Mouse (Mus musculus): ENCODE measurements around the gene H2-M3.
"Not testable (repeated sequence)": the region's sequence is repeated elsewhere in the genome, so short reads cannot be mapped to it uniquely, and the experiment has no call there.

Gene H2-M3

GRCm38 (mm10) chr17:37270058-37270701 lies at the start of gene H2-M3:
TSS of gene H2-M3 (plus strand) at chr17:37270220.
- peak; percentile 100 for DNase-seq (ENCODE audit: low read depth)

DNA sequence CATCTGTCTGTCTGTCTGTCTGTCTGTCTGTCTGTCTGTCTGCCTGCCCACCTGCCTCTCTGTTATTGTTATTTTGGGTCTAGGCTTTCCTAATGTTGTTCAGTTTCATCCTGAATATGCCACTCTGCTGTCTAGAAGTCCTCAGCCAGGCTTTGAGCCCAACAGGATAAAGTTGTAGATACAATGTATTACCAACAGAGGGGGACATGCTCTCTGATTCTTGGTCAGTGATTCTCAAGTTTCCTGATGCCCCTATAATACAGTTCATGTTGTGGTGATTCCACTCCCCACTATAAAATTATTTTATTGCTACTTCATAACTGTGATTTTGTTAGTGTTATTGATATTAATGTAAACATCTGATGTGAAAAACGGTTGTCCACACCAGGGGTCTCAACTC lies 48.1 kb upstream of the H2-M3 start:
- no peak for DNase-seq (ENCODE audit: low read depth)

DNA sequence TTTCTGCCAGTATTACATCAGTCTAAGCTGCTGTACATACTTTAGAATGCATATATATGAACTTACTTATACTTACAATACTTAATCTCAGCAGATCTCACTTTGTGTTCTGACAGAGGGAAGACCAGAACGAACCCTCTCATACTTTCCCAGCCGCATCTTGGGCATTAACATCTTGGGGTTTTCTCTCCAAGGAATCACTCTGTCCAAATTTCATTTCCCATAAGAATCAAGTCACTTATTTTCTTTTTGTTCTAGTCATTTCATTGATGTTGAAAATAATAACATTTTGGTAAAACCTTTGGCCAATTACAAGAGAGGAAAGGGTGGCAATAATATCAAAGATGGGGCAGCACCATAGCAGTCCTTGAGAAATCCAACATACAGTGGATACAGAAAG lies 32.8 kb upstream of the H2-M3 start, which contains the start of gene Olfr97:
Gene Olfr97 (minus strand): TSS at position 101 of the 400 bp plus-strand sequence.
- not testable (repeated sequence) for DNase-seq (ENCODE audit: low read depth)

DNA sequence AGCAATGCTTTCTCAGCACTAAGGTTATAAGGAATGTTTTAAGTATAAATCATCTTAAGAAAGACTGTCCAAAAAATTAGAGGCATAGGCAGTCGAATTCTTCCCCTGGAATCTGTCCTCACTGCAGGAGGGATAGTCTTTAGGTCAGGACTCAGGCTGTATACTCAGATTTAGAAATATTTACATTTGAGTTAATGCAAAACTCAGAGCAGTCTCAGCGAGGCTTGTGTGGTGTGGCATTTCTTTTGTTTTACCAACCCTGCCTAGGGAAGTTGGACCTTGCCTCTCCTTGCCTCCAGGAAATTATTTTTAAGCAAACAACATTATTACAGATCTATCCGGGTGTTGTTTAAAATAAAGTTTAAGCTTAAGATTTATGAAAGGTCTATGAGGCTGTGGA lies 27.8 kb upstream of the H2-M3 start:
- no peak for DNase-seq (ENCODE audit: low read depth)

- peak; percentile 85 for DNase-seq (ENCODE audit: low read depth)
Observed at GRCm38 (mm10) chr17:37246715-37247114, 23.3 kb upstream of the H2-M3 start.

DNA sequence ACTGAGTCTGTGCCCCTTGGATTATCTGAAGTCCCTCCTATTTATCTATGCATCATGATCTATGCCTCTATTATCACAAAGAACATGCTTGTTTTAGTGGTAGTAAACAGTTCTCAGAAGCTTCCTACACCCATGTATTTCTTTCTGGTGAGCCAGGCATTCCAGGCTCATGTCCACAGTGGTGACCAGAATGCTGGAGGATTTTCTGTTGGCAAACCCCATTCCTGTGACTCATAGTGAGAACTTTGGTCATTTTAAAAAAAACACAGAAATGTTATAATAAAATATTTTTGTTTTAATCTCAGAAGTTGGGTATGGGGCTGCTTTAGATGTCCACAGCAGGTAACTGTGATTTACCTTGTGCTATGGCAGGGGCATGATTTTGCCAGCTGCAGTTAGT lies 20.6 kb upstream of the H2-M3 start:
- DNase-seq (ENCODE audit: low read depth) = no peak

- DNase-seq (ENCODE audit: low read depth) = peak; percentile 64
Observed at GRCm38 (mm10) chr17:37250544-37250943, 19.5 kb upstream of the H2-M3 start.

DNA sequence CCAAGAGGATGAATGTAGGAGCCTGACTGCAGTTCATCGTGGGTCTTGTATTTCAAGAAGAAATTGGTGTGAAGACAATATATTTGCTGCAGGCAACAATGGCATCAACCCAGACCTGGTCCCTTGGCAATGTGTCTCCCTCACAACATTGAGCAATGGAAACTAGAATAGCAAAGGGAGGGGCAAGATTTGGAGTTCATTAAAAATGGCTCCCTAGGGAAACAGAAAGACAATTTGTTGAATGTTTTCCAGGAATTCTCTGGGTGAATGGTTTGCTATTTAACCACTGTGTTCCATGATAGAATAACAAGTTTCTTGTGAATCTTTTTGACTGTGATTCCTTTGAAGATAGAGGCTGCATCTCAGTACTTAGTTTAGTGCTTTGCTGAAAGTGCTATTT lies 6.4 kb upstream of the H2-M3 start, which contains the start of gene Olfr98:
Gene Olfr98 (minus strand): TSS at position 124 of the 400 bp plus-strand sequence.
- no peak for DNase-seq (ENCODE audit: low read depth)

DNA sequence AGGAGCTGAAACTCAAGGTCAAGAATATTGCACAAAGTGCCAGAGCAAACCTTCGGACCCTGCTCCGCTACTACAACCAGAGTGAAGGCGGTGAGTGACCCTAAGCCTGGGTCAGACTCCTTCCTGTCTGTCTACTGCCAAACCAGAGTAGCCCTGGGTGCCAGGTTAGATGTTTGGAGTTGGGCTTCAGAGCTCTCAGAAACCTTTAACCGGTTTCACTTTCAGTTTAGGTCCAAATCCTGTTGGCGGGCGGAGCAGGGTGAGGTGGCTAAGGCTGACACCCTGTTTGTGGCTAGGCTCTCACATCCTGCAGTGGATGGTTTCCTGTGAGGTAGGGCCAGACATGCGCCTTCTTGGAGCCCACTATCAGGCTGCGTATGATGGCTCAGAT lies 677 bp downstream of the H2-M3 start:
- DNase-seq (ENCODE audit: low read depth) = peak; percentile 95

GRCm38 (mm10) chr17:37275626-37276248 lies 5.7 kb downstream of the H2-M3 start:
- DNase-seq (ENCODE audit: low read depth) = no peak

DNA sequence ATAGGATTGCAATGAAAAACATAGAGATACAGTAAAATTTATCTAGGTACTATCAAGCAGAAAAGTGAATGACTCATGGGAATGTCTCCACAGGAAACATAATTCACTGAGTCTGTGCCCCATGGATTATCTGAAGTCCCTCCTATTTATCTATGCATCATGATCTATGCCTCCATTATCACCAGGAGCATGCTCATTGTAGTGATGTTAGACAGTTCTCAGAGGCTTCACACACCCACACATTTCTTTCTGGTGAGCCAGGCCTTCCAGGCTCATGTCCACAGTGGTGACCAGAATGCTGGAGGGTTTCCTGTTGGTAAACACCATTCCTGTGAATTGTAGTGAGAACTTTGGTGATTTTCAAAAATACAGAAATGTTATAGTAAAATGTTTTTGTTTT lies 6.6 kb downstream of the H2-M3 start:
- DNase-seq (ENCODE audit: low read depth) = no peak

GRCm38 (mm10) chr17:37280331-37280730 lies 10.3 kb downstream of the H2-M3 start:
- DNase-seq (ENCODE audit: low read depth) = no peak

DNA sequence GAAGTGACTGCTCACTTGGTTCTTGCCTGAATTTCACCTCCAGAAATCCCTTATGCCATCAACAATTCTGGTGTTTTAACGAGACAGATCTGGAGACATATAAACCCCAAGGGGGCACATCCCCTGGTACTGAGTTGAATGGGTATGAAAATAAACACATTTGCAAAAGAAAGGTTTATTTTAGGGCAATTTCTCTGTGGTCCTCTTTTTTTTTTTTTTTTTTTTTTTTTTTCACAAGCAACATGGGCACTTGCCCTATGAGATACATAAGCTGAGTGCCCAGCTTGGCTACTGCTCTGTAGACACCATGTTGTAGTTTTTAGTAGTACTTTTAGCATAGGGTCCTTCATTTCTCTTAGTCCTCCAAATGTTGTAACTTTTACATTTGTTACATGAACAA lies 13.3 kb downstream of the H2-M3 start, which contains the start of gene Olfr99:
Gene Olfr99 (minus strand): TSS at position 101 of the 400 bp plus-strand sequence.
- no peak for DNase-seq (ENCODE audit: low read depth)

DNA sequence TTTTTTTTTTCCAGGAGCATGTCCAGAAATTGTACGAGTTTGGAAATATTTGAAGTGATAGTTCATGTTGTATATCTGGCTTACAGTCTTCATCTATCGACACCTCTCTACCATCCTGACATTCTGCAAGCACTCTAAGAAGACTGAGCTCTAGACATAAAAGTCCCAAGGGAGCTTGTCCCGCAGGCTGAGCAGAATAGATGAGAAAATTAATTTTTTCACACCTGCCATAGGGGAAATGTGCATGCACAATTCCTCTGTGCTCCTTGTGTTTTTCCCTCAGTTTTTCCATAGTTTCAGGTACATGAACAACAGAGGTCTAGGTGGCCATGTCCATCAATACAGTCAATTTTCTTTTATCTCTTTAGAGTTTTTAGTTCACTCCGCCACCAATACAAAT lies 34.2 kb downstream of the H2-M3 start, which contains the start of gene Olfr101:
Gene Olfr101 (minus strand): TSS at position 101 of the 400 bp plus-strand sequence.
- DNase-seq (ENCODE audit: low read depth) = no peak

DNA sequence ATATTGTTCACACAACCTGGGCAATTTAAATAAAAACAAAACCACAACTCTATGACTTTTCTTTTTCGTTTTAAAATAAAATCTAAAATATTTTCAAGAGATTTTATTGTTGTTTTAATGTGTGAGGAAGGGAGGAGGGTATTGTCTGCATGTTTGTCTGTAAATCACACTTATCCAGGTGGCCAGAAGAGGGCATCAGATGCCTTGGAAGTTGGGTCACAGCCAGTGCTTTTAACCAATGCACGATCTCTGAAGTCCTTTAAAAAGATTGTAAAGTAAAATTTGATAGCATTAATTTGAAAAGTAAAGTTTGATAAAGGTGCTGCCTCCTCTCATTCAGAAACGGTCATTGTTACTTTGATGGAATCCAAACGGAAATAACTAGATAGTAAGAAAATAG lies 38.5 kb downstream of the H2-M3 start:
- no peak for DNase-seq (ENCODE audit: low read depth)

GRCm38 (mm10) chr17:37310146-37310699 lies 40.2 kb downstream of the H2-M3 start:
- no peak for DNase-seq (ENCODE audit: low read depth)

DNA sequence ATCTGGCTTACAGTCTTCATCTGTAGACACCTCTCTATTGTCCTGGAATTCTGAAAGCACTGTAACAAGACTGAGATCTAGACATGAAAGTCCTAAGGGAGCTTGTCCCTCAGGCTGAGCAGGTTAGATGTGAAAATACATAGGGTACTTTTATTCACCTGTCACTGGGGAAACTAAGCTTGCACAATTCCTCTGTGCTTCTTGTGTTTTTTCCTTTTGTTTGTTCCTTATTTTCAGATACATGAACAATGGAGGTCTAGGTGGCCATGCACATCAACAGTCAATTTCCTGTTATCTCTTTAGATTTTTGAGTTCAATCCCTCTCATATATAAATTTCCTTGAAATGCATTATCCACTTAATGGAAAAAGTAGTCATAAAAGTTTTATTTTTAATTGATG lies 46.9 kb downstream of the H2-M3 start, which contains the start of gene Olfr102:
Gene Olfr102 (minus strand): TSS at position 101 of the 400 bp plus-strand sequence.
- no peak for DNase-seq (ENCODE audit: low read depth)

Data from induced T-regulatory cell, adult 2 months (primary cell).